Mouse (Mus musculus) liver, embryonic 11.5 days (tissue): ENCODE measurements around the gene Apobec1. TPM values are rescaled to one million over a fixed set of nuclear protein-coding genes. Genes with fewer than 3 reads are reported as not detected.
"Not testable (repeated sequence)": the region's sequence is repeated elsewhere in the genome, so short reads cannot be mapped to it uniquely, and the experiment has no call there.

ENCODE experiments used
- ATAC-seq: fragments of 200-750 bp; cut with Nextera tagmentation; replicated peaks from 2 replicates; pipeline ENCODE4 v1.8.0; 2017; ENCODE audit warnings: moderate number of reproducible peaks, mild to moderate bottlenecking, moderate TSS enrichment, moderate library complexity; ENCODE audit not compliant: low FRiP score
- DNase-seq: peaks from one replicate; pipeline ENCODE4 v3.0.0-alpha.2; 2017; ENCODE audit warnings: low spot score
- H3K27ac ChIP-seq: fragments of 300-500 bp; sonication (generic); 2 replicates; pipeline ENCODE4 v1.5.1; 2014; ENCODE audit warnings: mild to moderate bottlenecking, low read depth, low read length, control low read depth
- H3K27me3 ChIP-seq: fragments of 300-500 bp; sonication (generic); replicated peaks from 2 replicates; pipeline ENCODE4 v1.6.1; 2014; ENCODE audit warnings: low read length, mixed read lengths; ENCODE audit not compliant: control insufficient read depth, insufficient read depth
- H3K36me3 ChIP-seq: fragments of 300-500 bp; sonication (generic); 2 replicates; pipeline ENCODE4 v1.6.1; 2014; ENCODE audit warnings: mild to moderate bottlenecking, low read length, moderate library complexity, mixed read lengths; ENCODE audit not compliant: control insufficient read depth, insufficient read depth
- H3K4me1 ChIP-seq: fragments of 300-500 bp; sonication (generic); replicated peaks from 2 replicates; pipeline ENCODE4 v1.6.1; 2014; ENCODE audit warnings: low read length, mixed read lengths; ENCODE audit not compliant: control insufficient read depth, insufficient read depth
- H3K4me2 ChIP-seq: fragments of 300-500 bp; sonication (generic); 2 replicates; pipeline ENCODE4 v1.6.1; 2014; ENCODE audit warnings: mild to moderate bottlenecking, control low read depth, moderate library complexity
- H3K4me3 ChIP-seq: fragments of 300-500 bp; sonication (generic); 2 replicates; pipeline ENCODE4 v1.5.1; 2014; ENCODE audit warnings: low read depth, low read length, control low read depth
- H3K9ac ChIP-seq: fragments of 300-500 bp; sonication (generic); 2 replicates; pipeline ENCODE4 v1.6.1; 2014; ENCODE audit warnings: low read depth, low read length, control low read depth
- H3K9me3 ChIP-seq: fragments of 300-500 bp; sonication (generic); 2 replicates; pipeline ENCODE4 v1.6.1; 2016; ENCODE audit warnings: low read length, inconsistent platforms, mixed read lengths; ENCODE audit not compliant: control insufficient read depth
- WGBS: fragments of 180-500 bp; shearing (Covaris S2); extraction: QIAGEN DNeasy Blood & Tissue Kit; methylation state at CpG from one replicate; pipeline ENCODE4 v1.1.7; 2014; 5-methylcytosine and 5-hydroxymethylcytosine counted together
- polyA plus RNA-seq: library from polyadenylated mRNA; unstranded; fragments of >200 nt; fragmentation: Nextera tagmentation; extraction: Ambion mirVana; gene quantifications from 2 replicates; pipeline ENCODE4 v1.2.1, GENCODE M21; 2014

Apobec1 gene
- polyA plus RNA-seq, 1 experiment from 2014 or later, result 3.7 TPM

DNA sequence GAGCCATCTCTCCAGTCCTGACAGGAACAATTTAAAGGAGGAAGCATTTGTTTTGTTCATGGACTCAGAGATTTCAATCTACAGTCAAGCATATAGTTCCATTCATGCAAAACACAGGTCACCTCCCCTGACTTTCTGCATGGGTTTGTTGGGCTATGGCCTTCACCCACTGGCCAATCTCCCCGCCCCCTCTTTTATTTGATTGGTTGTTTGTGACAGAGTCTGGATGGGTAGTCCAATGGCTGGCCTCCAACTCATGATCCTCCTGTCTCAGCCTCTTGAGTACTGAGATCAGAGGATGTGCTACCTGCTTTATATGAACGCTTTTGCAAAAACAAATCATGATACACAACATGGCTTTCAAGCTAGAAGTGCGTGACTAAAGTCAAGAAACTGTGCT, 25.2 kb downstream of the Apobec1 start:
- Histone ChIP-seq H3K4me2 (no peak overlapping the region), H3K4me3 (no peak overlapping the region), H3K27ac (no peak overlapping the region), H3K27me3 (no peaks in the 10 kb centered on the region), H3K9ac (no peak overlapping the region), H3K4me1 (no peaks in the 10 kb centered on the region), H3K36me3 (no peaks in the 10 kb centered on the region), H3K9me3 (no peaks in the 10 kb centered on the region)
- DNase-seq, result no peak
- 87% methylated on average over 3 of the region's 3 CpGs for WGBS
- ATAC-seq, result no peak

DNA sequence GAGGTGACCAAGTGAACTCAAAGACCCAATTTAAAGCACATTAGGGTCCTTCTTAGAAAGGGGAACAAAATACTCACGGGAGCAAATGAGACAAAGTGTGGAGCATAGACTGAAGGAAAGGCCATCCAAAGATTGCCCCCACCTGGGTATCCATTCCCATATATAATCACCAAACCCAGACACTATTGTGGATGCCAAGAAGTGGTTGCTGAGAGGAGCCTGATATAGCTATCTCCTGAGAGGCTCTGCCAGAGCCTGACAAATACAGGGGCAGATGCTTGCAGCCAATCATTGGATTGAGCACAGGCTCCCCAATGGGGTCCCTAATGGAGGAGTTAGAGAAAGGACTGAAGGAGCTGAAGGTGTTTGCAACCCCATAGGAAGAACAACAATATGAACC, 27.2 kb downstream of the Apobec1 start:
- not testable (repeated sequence) for H3K27ac ChIP-seq, H3K9ac ChIP-seq, H3K4me1 ChIP-seq, DNase-seq, H3K4me2 ChIP-seq, H3K9me3 ChIP-seq, ATAC-seq, H3K4me3 ChIP-seq, H3K36me3 ChIP-seq, H3K27me3 ChIP-seq
- 82% methylated on average over 1 of the region's 1 CpGs for WGBS

DNA sequence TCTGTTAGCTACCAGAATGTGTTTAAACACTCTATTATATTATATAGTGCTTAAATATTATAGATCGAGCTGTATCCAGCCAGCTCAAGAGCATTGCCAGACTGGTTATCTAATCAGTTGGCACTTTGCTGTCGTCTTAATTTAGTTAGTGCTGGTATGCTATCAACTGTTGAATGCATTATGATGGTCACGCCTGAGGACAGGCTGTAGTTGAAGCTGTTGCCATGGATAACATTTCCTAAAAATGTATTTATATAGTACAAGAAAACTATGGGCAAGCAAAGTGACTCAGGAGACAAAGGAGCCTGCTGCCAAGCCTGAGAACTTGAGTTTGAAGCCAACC, 30.7 kb downstream of the Apobec1 start:
- no peaks in the 10 kb centered on the region for H3K36me3 ChIP-seq
- WGBS, result 42% methylated on average over 3 of the region's 3 CpGs
- no peak overlapping the region for H3K4me3 ChIP-seq
- no peak overlapping the region for H3K27ac ChIP-seq
- H3K9me3 ChIP-seq, result no peaks in the 10 kb centered on the region
- no peak overlapping the region for H3K9ac ChIP-seq
- H3K27me3 ChIP-seq, result no peaks in the 10 kb centered on the region
- no peak overlapping the region for H3K4me2 ChIP-seq
- no peak for ATAC-seq
- no peak for DNase-seq
- 0 out of 2 replicates have a peak, but pooled peaks cover 4% of the 10 kb centered on the region for H3K4me1 ChIP-seq

DNA sequence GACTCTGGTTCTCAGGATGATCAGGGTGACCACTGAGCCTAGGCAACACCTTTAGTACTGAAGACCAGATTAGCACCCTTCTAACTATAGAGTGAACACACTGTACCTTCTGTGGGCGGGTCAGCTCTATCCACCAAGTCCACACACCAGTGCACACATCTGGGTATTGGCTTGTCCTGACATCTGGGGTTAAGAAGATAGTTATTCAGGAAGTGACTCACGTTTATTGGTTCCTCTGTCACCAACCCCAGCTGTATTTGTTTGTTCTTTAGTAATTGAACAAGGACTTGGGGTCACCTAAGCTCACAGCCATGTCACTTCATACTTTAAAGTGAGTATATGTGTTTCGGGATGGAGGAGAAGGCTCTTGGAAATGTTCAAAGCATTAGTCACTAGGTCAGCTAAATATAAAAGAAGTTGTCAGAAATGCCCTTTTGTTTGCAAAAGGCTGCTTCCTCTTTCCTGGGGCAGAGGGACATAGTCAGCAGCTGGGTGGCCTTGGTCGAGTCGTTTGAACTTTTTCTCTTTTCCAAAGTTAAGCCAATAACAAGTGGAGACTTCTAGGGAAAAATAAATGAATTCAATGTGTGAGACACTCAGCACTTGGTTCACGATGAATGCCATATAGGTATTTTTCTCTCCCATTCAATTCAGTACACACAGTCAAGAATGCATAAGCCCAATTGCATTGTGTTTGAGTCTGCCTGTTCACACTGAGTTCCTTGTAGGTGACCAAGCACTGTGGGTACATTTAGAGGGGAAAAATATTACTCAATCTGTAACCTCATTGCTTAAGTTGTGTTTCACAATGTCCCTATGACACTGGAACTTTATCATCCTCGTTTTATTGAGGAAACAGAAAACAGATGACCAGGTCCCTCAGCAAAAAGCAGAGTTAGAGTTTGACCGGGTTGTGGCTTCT, 31.3 kb downstream of the Apobec1 start:
- Histone ChIP-seq H3K4me3 (no peak overlapping the region), H3K4me1 (0 out of 2 replicates have a peak, but pooled peaks cover 4% of the 10 kb centered on the region), H3K4me2 (no peak overlapping the region; the same call in 1 of the 2 replicates), H3K27ac (no peak overlapping the region), H3K27me3 (no peaks in the 10 kb centered on the region), H3K36me3 (no peaks in the 10 kb centered on the region), H3K9me3 (no peaks in the 10 kb centered on the region), H3K9ac (no peak overlapping the region)
- WGBS, result 42% methylated on average over 8 of the region's 8 CpGs
- DNase-seq (no peak), ATAC-seq (peak; percentile 59)

DNA sequence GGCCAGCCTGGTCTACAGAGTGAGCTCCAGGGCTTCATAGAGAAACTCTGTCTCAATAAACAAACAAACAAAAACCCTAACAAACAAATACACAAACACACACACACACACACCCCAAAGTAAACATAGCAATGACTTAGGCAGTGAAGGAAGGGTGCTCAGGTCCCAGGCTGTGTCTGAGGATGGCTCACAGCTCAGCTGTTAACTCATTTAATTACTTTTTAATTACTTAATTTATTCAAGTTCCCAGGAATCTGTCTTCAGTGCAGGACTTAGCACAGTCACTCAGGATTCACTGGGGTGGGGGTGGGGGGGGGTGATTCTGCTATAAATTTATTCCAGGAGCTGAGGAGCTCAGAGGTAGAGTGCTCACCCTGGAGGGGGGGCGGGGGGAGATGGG, 32.5 kb downstream of the Apobec1 start:
- Histone ChIP-seq H3K36me3 (no peaks in the 10 kb centered on the region), H3K4me1 (0 out of 2 replicates have a peak, but pooled peaks cover 4% of the 10 kb centered on the region), H3K27ac (no peak overlapping the region), H3K9me3 (no peaks in the 10 kb centered on the region), H3K4me3 (no peak overlapping the region), H3K27me3 (no peaks in the 10 kb centered on the region), H3K4me2 (no peak overlapping the region), H3K9ac (no peak overlapping the region)
- no peak for DNase-seq
- no peak for ATAC-seq
- 79% methylated on average over 1 of the region's 1 CpGs for WGBS

DNA sequence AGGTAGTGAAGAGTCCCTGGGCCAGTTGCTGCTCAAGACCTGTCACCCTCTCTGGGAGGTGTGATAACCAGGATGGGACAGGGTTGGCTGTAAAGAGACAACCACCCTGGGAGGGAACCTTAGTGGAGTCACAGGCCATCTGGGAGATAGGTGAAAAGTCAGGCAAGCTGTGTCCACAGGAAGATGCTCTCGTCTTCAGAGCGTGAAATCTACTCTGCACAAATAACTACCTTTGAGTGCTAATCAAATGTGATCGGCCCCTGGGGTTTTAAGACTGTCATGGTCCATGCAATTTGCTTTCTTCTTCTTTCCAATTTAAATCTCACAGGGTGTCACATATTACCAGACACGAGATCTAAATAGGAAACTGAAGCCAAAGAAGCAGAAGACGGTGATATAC, 33.1 kb downstream of the Apobec1 start:
- Histone ChIP-seq H3K9me3 (no peaks in the 10 kb centered on the region), H3K9ac (no peak overlapping the region), H3K4me3 (no peak overlapping the region), H3K27me3 (no peaks in the 10 kb centered on the region), H3K27ac (no peak overlapping the region), H3K36me3 (no peaks in the 10 kb centered on the region), H3K4me1 (0 out of 2 replicates have a peak, but pooled peaks cover 4% of the 10 kb centered on the region), H3K4me2 (no peak overlapping the region)
- WGBS, result 69% methylated on average over 5 of the region's 5 CpGs
- ATAC-seq (no peak), DNase-seq (no peak)

DNA sequence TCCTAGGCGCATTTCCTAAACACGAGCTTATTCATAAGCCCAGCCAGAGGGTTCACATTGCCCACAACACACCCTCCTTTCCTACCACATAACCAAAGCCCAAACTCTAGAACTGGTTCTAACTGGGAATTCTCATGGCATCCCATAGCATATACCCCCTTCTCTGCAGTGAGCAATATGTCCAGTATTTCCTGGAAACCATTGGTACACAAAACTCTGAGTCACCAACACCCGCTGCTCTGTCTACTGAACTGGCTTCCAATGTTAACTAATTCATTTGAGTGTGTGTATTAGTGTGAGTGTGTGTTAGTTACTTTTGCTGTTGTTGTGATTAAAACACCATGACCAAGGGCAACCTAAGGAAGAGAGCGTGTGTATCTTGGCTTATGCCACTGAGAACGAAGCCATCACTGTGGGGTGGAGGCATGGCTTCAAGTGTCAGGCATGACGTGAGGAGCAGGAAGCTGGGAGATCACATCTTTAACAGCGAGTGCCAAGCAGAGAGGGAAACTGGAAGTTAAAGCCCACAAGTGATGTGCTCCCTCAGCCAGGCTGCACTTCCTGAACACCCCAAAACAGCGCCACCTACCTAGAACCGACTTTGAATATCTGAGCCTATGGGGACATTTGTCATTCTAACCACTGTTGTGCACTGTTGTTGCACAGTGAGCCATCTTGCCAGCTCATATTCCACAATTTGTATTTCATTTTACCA, 37.0 kb downstream of the Apobec1 start:
- Histone ChIP-seq H3K4me3 (no peak overlapping the region), H3K27me3 (peaks cover 11% of the 10 kb centered on the region), H3K27ac (no peak overlapping the region), H3K9me3 (no peaks in the 10 kb centered on the region), H3K4me2 (no peak overlapping the region), H3K36me3 (no peaks in the 10 kb centered on the region), H3K9ac (no peak overlapping the region), H3K4me1 (no peaks in the 10 kb centered on the region)
- WGBS, result 79% methylated on average over 9 of the region's 9 CpGs
- ATAC-seq, result no peak
- no peak for DNase-seq

DNA sequence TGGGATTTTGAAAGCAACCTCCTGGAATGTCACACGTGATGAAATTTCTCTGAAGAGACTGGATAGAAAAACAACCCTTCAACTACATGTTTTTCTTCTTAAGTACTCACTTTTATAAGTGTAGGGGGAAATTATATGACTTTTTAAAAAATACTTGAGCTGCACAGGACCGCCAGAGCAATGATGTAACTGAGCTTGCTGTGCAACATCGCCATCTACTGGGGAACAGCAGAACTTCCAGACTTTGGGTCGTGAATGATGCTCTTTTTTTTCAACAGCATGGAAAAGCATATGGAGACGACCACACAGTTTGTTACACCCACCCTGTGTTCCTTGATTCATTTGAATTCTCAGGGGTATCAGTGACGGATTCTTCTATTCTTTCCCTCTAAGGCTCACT, 39.8 kb downstream of the Apobec1 start:
- no peak for DNase-seq
- no peak overlapping the region for H3K9ac ChIP-seq
- no peak overlapping the region for H3K27ac ChIP-seq
- no peaks in the 10 kb centered on the region for H3K4me1 ChIP-seq
- ATAC-seq, result no peak
- H3K36me3 ChIP-seq, result no peaks in the 10 kb centered on the region
- H3K27me3 ChIP-seq, result peaks cover 11% of the 10 kb centered on the region
- no peak overlapping the region for H3K4me2 ChIP-seq
- H3K9me3 ChIP-seq, result no peaks in the 10 kb centered on the region
- H3K4me3 ChIP-seq, result no peak overlapping the region
- WGBS, result 3% methylated on average over 6 of the region's 6 CpGs
